Mouse (Mus musculus) stomach, embryonic 16.5 days (tissue): ENCODE measurements around the gene Twist1. TPM values are rescaled to one million over a fixed set of nuclear protein-coding genes. Genes with fewer than 3 reads are reported as not detected.

ENCODE experiments used
- ATAC-seq: fragments of 200-750 bp; cut with Nextera tagmentation; 2 replicates; pipeline ENCODE4 v1.8.0; 2017; ENCODE audit warnings: moderate number of reproducible peaks, moderate TSS enrichment; ENCODE audit not compliant: insufficient read depth, low FRiP score
- H3K27ac ChIP-seq: fragments of 300-500 bp; sonication (generic); 2 replicates; pipeline ENCODE4 v1.5.1; 2014; ENCODE audit warnings: low read length
- H3K27me3 ChIP-seq: fragments of 300-500 bp; sonication (generic); 2 replicates; pipeline ENCODE4 v1.6.1; 2014; ENCODE audit warnings: low read length, control low read depth, mixed read lengths; ENCODE audit not compliant: control insufficient read depth, insufficient read depth
- H3K36me3 ChIP-seq: fragments of 300-500 bp; sonication (generic); 2 replicates; pipeline ENCODE4 v1.6.1; 2014; ENCODE audit warnings: low read length; ENCODE audit not compliant: control insufficient read depth, insufficient read depth
- H3K4me1 ChIP-seq: fragments of 300-500 bp; sonication (generic); 2 replicates; pipeline ENCODE4 v1.6.1; 2014; ENCODE audit warnings: low read length, control low read depth, mixed read lengths; ENCODE audit not compliant: control insufficient read depth, insufficient read depth
- H3K4me2 ChIP-seq: fragments of 300-500 bp; sonication (generic); 2 replicates; pipeline ENCODE4 v1.6.1; 2014; ENCODE audit warnings: low read depth, low read length, mixed read lengths
- H3K4me3 ChIP-seq: fragments of 300-500 bp; sonication (generic); replicated peaks from 2 replicates; pipeline ENCODE4 v1.5.1; 2014; ENCODE audit warnings: mild to moderate bottlenecking, low read length
- H3K9ac ChIP-seq: fragments of 300-500 bp; sonication (generic); 2 replicates; pipeline ENCODE4 v1.6.1; 2014; ENCODE audit warnings: low read length
- H3K9me3 ChIP-seq: fragments of 300-500 bp; sonication (generic); replicated peaks from 2 replicates; pipeline ENCODE4 v1.6.1; 2016; ENCODE audit warnings: low read length, control low read depth; ENCODE audit not compliant: control insufficient read depth
- WGBS: fragments of 180-500 bp; shearing (Covaris S2); extraction: QIAGEN DNeasy Blood & Tissue Kit; methylation state at CpG from one replicate; pipeline ENCODE4 v1.1.7; 2014; 5-methylcytosine and 5-hydroxymethylcytosine counted together
- polyA plus RNA-seq: library from polyadenylated mRNA; unstranded; fragments of >200 nt; fragmentation: Nextera tagmentation; extraction: Ambion mirVana; gene quantifications from 2 replicates; pipeline ENCODE4 v1.2.1, GENCODE M21; 2015

Twist1 gene
- polyA plus RNA-seq, 1 experiment from 2014 or later: 1.5 TPM

DNA sequence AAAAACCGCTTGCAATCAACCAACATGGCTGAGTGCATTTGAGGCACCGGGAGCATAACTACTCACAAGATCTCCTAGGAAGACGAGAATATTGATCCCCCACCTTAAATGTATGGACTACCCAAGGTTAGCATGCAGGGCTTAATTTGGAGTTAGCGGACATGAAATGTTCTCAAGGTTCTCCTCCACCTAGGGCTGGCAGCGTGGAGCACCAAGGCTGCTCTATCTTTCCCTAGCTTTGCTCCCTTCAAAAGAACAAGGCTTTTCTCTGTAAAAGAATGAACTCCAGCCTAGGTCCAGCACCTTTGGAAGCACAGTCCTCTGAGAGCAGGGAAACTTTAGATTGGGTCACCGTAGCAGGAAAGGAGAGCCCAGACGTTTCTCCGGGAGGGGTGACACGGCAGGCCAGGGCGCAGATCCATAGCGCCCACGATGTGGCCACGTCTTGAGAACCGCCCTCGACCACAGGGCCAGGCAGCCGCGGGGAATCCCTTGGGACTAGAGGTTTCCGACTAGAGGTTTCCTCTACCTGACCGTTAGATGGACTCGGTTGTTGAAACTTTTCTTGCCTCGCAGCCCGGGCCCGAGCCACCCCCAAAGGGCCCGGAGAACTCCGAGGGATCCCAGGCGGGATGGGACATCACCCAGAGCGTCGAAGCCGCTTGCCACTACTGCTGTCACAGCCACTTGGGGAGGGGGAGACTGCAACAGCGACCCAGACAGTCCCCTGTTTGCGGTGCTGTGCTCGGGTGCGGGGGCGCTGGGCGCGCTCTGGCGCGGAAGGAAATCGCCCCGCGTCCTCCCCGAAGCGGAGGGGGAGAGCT, 683 bp upstream of the Twist1 start:
- peak overlapping the region; percentile 64 for H3K4me3 ChIP-seq
- peaks cover 3% of the 10 kb centered on the region; the same call in 1 of the 2 replicates for H3K4me1 ChIP-seq
- H3K36me3 ChIP-seq: no peaks in the 10 kb centered on the region
- peak; percentile 22; the same call in 1 of the 2 replicates for ATAC-seq
- H3K27ac ChIP-seq: peak overlapping the region; percentile 42; the same call in 1 of the 2 replicates
- 1% methylated on average over 43 of the region's 43 CpGs for WGBS
- H3K27me3 ChIP-seq: peaks cover 39% of the 10 kb centered on the region
- peak overlapping the region; percentile 82 for H3K9ac ChIP-seq
- H3K9me3 ChIP-seq: no peaks in the 10 kb centered on the region
- H3K4me2 ChIP-seq: peak overlapping the region; percentile 74

DNA sequence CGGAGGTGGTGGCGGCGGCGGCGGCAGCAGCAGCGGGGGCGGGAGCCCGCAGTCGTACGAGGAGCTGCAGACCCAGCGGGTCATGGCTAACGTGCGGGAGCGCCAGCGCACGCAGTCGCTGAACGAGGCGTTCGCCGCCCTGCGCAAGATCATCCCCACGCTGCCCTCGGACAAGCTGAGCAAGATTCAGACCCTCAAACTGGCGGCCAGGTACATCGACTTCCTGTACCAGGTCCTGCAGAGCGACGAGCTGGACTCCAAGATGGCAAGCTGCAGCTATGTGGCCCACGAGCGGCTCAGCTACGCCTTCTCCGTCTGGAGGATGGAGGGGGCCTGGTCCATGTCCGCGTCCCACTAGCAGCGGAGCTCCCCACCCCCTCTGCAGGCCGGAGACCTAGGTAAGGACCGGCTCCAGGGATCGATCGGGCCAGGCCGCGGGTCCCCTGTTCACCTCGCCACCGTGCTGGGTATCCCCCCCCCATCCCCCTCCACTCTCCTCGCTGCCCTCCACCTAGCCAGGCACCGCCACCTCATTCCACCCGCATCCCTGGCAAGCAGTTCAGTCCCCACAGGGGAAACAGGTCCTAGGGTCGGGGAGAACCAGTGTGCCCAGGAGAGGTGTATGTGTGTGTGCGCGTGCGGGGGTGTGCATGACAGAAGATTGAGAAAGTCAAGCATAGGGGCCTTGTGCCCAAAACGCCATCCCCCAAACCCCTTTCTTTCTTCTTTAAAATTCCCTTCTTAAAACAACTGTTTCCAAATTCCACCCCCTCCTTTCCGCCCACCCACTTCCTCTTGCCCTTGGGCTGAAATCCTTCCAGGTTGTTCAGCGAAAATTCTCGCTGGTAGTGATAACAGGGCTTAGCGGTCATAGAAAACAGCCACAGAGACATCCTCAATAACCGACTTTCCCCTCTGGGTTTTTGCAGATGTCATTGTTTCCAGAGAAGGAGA, 1.0 kb downstream of the Twist1 start:
- peaks cover 3% of the 10 kb centered on the region; the same call in 1 of the 2 replicates for H3K4me1 ChIP-seq
- H3K9me3 ChIP-seq: no peaks in the 10 kb centered on the region
- peak overlapping the region; percentile 61; the same call in 1 of the 2 replicates for H3K27ac ChIP-seq
- H3K4me3 ChIP-seq: peak overlapping the region; percentile 64
- WGBS: 1% methylated on average over 55 of the region's 56 CpGs
- peaks cover 56% of the 10 kb centered on the region for H3K27me3 ChIP-seq
- H3K36me3 ChIP-seq: no peaks in the 10 kb centered on the region
- peak overlapping the region; percentile 74 for H3K4me2 ChIP-seq
- ATAC-seq: peak; percentile 20; the same call in 1 of the 2 replicates
- peak overlapping the region; percentile 82 for H3K9ac ChIP-seq

DNA sequence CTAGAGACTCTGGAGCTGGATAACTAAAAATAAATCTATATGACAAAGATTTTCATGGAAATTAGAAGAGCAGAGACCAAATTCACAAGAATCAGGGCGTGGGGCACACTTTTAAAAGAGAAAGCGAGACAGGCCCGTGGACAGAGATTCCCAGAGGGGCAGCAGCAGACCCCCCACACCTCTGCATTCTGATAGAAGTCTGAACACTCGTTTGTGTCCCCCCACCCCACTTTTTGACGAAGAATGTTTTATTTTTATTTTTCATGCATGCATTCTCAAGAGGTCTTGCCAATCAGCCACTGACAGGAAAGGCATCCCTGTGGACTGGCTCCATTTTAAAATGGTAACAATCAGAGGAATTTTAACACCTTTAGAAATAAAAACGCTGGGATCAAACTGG, 1.7 kb downstream of the Twist1 start:
- Histone ChIP-seq H3K4me1 (peaks cover 3% of the 10 kb centered on the region; the same call in 1 of the 2 replicates), H3K4me2 (peak overlapping the region; percentile 74), H3K4me3 (peak overlapping the region; percentile 64), H3K27me3 (peaks cover 59% of the 10 kb centered on the region), H3K36me3 (no peaks in the 10 kb centered on the region), H3K9me3 (no peaks in the 10 kb centered on the region), H3K27ac (no peak overlapping the region), H3K9ac (peak overlapping the region; percentile 82; the same call in 1 of the 2 replicates)
- ATAC-seq: no peak
- WGBS: 10% methylated on average over 6 of the region's 6 CpGs

DNA sequence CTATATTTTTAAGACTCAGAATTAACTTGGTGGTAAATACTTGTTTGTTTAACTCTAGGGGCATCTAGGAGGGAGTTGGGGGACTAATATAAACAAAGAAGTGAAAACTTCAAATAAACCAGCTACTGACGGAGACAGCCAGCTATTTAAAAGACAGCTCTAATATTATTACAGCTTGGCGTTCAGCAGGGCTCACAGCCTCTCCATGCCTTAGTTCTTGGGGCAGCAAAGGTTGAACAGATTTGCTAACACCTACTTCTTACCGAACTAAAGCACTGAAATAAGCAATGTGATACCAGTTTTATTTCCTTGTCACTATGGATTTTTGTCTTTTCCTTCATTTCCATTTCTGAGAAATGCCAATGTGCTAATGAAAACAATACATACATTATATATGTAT, 2.4 kb downstream of the Twist1 start:
- Histone ChIP-seq H3K4me3 (peak overlapping the region; percentile 25), H3K4me1 (peaks cover 3% of the 10 kb centered on the region; the same call in 1 of the 2 replicates), H3K27me3 (peaks cover 61% of the 10 kb centered on the region), H3K9ac (no peak overlapping the region), H3K27ac (no peak overlapping the region), H3K9me3 (no peaks in the 10 kb centered on the region), H3K36me3 (no peaks in the 10 kb centered on the region), H3K4me2 (peak overlapping the region; percentile 36)
- WGBS: 16% methylated on average over 3 of the region's 3 CpGs
- no peak for ATAC-seq

DNA sequence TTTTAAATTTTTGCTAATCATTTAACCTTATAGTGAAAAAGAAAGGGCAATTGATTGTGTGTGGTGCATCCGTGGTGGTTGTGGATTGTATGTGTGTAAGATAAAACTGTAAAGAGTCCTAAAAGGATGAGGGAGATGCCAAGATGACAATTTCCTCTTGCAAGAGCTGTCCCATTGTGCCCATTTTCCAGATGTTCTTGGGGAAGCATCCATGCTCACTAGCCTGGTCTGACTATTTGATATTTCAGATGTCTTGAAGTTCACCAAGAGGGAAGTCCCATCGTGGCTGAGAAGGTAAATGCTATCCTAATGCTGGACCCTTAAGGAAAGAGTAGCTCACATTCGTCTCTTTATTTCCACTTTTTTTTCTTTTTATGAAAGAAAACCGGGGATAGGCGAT, 3.5 kb downstream of the Twist1 start:
- Histone ChIP-seq H3K9ac (no peak overlapping the region), H3K27ac (no peak overlapping the region), H3K4me3 (no peak overlapping the region), H3K4me1 (peaks cover 1% of the 10 kb centered on the region; the same call in 1 of the 2 replicates), H3K9me3 (no peaks in the 10 kb centered on the region), H3K36me3 (no peaks in the 10 kb centered on the region), H3K27me3 (peaks cover 56% of the 10 kb centered on the region), H3K4me2 (no peak overlapping the region)
- ATAC-seq: no peak
- 35% methylated on average over 5 of the region's 5 CpGs for WGBS

DNA sequence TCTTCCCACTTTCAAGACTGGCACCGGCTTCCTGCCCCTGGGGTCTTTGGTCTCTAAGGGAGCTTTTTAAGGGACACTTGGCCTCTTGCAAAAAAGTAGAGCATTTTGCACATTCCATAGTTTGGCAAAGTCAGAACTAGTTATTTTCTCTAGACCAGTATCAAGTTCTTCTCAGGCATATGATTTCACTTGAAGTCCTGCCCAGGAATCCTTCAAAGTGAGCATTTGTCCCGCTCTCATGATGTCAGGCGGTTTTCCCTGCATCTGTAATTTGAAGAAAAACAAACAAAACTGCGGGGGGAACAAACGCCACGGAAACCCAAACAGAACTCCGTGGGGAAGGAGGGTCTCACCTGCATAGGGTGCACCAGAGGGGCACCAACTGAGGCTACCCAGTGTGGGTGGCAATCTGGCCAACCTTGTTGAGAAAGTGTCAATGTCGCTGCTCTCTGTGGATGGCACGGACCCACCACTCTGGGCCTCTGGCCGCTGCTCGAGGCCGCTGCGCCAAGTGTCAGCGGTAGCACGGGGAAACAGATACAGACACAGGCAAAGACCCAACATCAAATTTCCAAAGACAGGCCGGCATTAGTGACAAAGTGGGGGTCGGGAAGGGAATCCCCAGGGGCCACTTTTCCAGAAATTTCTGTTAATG, 4.8 kb downstream of the Twist1 start:
- Histone ChIP-seq H3K4me3 (no peak overlapping the region), H3K27ac (no peak overlapping the region)
- 26% methylated on average over 17 of the region's 17 CpGs for WGBS

DNA sequence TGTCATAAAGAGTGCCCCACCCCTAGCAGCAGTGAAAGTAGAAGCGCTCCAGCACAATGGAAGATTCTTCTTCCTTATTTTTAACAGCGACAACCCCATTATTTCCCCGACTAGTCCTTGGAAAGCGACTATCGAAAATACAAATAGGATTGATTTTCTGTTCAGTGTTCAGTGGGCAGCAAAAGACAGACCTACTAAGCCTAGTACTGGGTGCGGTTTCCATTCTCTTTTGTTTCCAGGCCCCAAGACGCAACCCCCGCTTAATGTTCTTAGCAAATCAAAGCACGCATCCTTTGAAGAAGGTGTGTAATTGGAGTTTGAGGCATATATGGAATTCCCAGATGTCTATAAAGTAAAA, 5.3 kb downstream of the Twist1 start:
- Histone ChIP-seq H3K36me3 (no peaks in the 10 kb centered on the region), H3K4me1 (no peaks in the 10 kb centered on the region), H3K4me2 (no peak overlapping the region), H3K9me3 (no peaks in the 10 kb centered on the region), H3K4me3 (no peak overlapping the region), H3K9ac (no peak overlapping the region), H3K27me3 (peaks cover 54% of the 10 kb centered on the region), H3K27ac (no peak overlapping the region)
- WGBS: 29% methylated on average over 9 of the region's 9 CpGs
- no peak for ATAC-seq

More for the DNA sequence above, 4.8 kb downstream of the Twist1 start:
- ATAC-seq: no peak
- no peaks in the 10 kb centered on the region for H3K9me3 ChIP-seq
- H3K36me3 ChIP-seq: no peaks in the 10 kb centered on the region
- H3K4me1 ChIP-seq: no peaks in the 10 kb centered on the region
- no peak overlapping the region for H3K4me2 ChIP-seq
- H3K9ac ChIP-seq: no peak overlapping the region
- H3K27me3 ChIP-seq: peaks cover 51% of the 10 kb centered on the region

DNA sequence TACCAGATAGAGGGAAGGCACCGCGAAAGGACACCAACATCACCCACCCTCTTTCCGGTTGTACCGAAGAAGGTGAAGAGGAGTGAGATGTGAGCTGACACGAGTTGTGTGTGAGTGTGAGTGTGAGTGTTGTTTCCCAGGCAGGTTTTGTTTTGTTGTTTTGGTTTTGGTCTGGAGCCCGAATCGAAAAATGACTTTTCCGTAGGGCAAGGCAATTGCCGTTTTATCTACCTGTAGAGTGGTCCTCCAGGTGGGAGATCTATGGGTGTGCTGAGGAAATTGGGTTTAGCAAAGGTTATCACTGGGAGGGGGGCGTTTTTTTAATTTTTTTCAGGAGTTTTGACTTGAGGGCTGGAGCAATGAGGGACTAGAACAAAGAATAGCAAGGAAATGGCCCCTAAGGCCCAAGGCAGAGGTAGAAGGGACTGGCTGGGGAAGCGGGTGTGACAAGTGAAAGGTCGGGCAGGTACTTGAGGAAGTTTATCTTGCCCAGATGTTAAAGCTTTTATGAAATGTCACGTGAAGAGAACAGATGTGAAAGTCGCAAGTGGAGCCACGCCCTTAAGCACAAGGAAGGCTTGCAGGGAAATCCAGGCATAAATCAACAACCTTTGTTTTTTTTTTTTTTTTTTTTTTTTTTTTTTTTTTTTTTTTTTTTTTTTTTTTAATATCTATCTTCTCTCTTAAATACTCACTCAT, 6.3 kb downstream of the Twist1 start:
- 21% methylated on average over 15 of the region's 15 CpGs for WGBS
- H3K36me3 ChIP-seq: no peaks in the 10 kb centered on the region
- ATAC-seq: no peak
- peaks cover 55% of the 10 kb centered on the region for H3K27me3 ChIP-seq
- no peaks in the 10 kb centered on the region for H3K9me3 ChIP-seq
- no peak overlapping the region for H3K9ac ChIP-seq
- no peak overlapping the region for H3K27ac ChIP-seq
- no peak overlapping the region for H3K4me2 ChIP-seq
- no peak overlapping the region for H3K4me3 ChIP-seq
- H3K4me1 ChIP-seq: 0 out of 2 replicates have a peak, but pooled peaks cover 2% of the 10 kb centered on the region
